Mouse (Mus musculus) naive thymus-derived CD4-positive, alpha-beta T cell, adult 2 months (primary cell): ENCODE data around the gene Nckap1l.
A peak's percentile ranks its signal among the peaks of the same experiment; 100 is the strongest.

Source experiments
- DNase-seq: peaks from one replicate; pipeline ENCODE4 v3.0.0-alpha.2; 2011; ENCODE audit warnings: low read depth

Nckap1l gene

GRCm38 (mm10) chr15:103500723-103501122 lies 47.1 kb downstream of the Nckap1l start:
- no peak for DNase-seq

- DNase-seq = peak; percentile 25
Observed at GRCm38 (mm10) chr15:103501186-103501585, 47.6 kb downstream of the Nckap1l start.

GRCm38 (mm10) chr15:103502435-103503250 lies 49.0 kb downstream of the Nckap1l start, which contains the start of gene Pde1b:
TSS of gene Pde1b (plus strand) at chr15:103503034.
- DNase-seq = peak; percentile 68

- no peak for DNase-seq
Observed at GRCm38 (mm10) chr15:103503251-103503600, 49.6 kb downstream of the Nckap1l start.

GRCm38 (mm10) chr15:103503660-103504059 lies 50.1 kb downstream of the Nckap1l start:
- peak; percentile 18 for DNase-seq

GRCm38 (mm10) chr15:103509317-103509716 lies 55.7 kb downstream of the Nckap1l start:
- no peak for DNase-seq

GRCm38 (mm10) chr15:103511652-103512051 lies 58.1 kb downstream of the Nckap1l start:
- DNase-seq = no peak

GRCm38 (mm10) chr15:103513621-103514031 lies 60.0 kb downstream of the Nckap1l start:
- DNase-seq = no peak

- DNase-seq = peak; percentile 26
Observed at GRCm38 (mm10) chr15:103514119-103514518, 60.5 kb downstream of the Nckap1l start.

- no peak for DNase-seq
Observed at GRCm38 (mm10) chr15:103514914-103515313, 61.3 kb downstream of the Nckap1l start.

- DNase-seq = no peak
Observed at GRCm38 (mm10) chr15:103518600-103519385, 65.2 kb downstream of the Nckap1l start.

- DNase-seq = no peak
Observed at GRCm38 (mm10) chr15:103519386-103520378, 66.1 kb downstream of the Nckap1l start.

GRCm38 (mm10) chr15:103522458-103523099 lies 69.0 kb downstream of the Nckap1l start:
- DNase-seq = no peak

- DNase-seq = no peak
Observed at GRCm38 (mm10) chr15:103523156-103523555, 69.6 kb downstream of the Nckap1l start.

GRCm38 (mm10) chr15:103530372-103530771 lies 76.8 kb downstream of the Nckap1l start:
- DNase-seq = peak; percentile 54

- DNase-seq = no peak
Observed at GRCm38 (mm10) chr15:103534054-103534620, 80.5 kb downstream of the Nckap1l start.

GRCm38 (mm10) chr15:103535030-103535429 lies 81.4 kb downstream of the Nckap1l start:
- DNase-seq = no peak

- no peak for DNase-seq
Observed at GRCm38 (mm10) chr15:103535786-103536185, 82.2 kb downstream of the Nckap1l start.

GRCm38 (mm10) chr15:103536456-103536855 lies 82.9 kb downstream of the Nckap1l start:
- no peak for DNase-seq

- no peak for DNase-seq
Observed at GRCm38 (mm10) chr15:103537011-103537821, 83.6 kb downstream of the Nckap1l start.
